Mouse (Mus musculus): ENCODE results near the gene Rara.

The Rara gene

DNA sequence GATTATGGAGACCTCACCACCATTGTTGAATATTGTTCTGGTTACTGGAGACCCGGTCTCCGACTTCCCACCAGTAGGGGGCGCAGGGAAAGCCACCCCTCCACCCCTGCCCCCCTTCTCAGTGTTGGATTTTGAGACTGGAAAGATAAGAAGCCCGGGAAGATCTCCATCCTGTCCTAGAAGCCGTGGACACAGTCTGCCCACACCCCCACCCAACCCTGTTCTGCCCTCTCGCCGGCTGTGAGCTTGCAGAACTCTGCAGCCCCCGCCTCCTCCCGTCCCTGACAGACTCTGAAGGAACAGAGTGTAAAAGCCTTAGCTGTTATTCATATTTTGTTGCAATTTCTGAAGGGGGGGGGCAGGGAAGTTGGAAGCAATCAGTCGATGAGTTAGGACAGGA is 26.8 kb downstream of the Rara start:
- DNase-seq: no peak

DNA sequence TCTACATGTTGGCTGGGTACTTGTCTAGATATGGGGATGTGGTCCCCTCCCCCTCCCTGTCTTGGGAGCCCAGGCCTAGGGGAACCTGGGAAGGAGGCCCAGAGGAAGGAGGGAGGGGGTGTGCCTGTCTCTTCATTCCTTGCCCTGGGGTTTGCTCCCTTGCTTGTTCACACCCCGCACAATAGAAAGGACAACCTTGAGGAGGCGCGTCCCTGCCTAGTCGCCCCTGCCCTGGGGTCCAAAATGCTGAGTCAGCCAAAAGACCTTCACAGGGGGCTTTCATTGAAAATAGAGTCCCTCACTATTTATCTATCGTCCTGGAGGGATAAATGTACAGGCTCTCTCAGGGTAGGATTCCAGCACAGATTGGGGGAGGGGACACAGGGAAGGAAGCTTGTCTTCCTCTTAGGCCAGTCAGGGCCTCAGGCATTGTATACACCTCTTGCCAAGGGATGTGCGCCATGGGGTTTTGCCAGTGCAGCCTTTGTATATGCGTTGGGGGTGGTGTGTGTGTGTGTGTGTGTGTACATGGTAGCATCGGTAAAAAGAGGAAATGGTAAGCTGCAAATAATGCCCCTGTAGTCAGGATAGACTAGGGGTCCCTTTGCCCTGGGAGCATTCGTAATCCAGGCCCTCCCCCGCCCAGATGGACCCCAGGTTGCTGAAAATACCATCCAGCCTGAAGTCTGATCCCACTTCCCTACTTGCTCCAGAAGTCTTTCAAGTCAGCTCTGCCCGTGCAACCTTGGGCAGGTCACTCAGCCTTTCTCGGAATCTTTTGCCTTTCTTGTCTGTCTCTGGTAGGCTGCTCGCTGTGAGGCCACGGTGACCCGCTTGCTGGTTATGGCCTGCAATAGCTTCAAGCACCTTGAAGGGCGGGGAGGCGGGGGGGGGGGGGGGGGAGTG is 27.4 kb downstream of the Rara start:
- no peak for DNase-seq

DNA sequence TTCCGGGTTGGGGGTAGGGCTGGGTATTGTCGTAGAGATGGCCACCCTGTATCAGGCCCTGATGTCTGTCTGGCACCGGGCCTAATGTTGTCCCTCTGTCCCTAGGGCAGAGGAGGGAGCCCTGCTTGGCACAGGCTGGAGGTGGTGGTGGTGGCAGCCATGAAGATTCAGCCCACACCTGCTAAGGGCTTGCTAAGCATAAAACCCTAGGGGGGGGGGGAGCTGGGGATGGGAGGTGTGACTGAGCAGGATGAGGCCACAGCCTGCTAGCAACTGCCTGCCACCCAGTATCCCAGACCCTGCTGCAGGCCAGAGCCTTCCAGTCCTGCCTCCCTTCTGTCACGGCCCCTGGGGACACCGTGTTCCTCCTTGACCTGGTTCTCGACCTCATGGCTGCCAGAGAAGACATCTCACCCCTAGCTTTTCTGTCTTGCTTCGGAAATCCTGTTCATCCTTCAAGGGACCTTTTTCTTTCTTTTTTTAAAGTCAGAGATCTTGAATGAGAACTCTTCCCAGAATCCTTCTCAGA is 28.2 kb downstream of the Rara start:
- no peak for DNase-seq

DNA sequence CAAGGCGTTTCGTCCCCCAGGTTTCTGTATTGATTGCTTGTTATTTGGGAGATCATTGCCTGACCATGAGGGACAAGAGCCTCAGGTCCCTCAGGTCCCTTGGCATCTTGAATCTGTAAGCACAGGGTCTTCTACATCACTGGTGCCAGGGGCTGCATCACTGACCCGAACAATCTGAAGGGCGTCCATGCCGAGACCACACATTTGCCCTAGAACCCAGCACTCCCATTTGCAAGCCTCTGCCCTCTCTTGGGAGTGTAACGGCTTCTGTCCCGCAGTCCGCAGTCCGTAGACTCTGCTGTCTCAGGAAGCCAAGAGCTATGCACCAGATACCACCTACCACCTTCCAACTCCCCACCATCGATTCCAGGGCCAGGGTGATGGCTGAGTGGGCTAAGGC is 28.7 kb downstream of the Rara start:
- DNase-seq: no peak

DNA sequence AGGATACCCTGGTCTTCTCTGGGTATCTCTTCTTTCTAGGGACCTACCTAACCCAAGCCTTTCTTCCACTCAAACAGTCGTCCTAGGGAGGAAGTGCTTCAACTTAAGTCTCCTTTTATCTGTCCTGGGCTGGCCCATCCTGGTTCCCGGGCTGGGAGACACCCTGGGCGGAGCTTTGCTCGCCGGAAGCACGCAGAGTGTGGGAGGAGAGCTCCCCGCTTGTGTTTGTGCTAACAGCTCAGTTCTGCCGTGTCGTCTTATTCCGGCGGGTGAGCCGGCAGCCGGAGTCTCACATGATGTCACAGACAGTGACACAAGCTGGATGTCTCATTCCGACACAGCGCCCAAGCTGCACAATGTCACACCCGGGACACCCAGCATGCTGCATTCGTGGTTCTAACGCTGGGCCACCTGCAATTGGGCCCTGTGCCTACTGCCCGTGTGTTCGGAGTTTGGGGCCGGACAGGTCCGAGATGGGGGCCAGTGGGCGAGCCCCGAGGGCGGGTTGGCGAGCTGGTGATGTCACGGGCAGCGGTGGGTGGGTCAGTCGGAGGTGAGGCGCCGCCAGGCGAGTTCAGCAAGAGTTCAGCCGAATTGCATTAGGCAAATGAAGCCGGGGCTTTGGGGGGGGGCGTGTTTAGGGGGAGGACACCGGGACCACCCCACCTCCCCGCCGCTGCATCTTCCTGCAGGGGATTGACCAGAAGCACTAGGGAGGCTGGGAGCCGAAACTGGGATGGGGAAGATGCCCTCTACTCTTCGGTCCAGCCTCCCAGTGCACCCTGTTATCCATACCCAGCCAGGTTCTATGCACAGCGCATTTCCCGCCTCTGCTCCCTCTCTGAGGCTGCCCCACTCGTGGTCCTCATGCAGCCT is 32.1 kb downstream of the Rara start:
- DNase-seq: peak; percentile 72

DNA sequence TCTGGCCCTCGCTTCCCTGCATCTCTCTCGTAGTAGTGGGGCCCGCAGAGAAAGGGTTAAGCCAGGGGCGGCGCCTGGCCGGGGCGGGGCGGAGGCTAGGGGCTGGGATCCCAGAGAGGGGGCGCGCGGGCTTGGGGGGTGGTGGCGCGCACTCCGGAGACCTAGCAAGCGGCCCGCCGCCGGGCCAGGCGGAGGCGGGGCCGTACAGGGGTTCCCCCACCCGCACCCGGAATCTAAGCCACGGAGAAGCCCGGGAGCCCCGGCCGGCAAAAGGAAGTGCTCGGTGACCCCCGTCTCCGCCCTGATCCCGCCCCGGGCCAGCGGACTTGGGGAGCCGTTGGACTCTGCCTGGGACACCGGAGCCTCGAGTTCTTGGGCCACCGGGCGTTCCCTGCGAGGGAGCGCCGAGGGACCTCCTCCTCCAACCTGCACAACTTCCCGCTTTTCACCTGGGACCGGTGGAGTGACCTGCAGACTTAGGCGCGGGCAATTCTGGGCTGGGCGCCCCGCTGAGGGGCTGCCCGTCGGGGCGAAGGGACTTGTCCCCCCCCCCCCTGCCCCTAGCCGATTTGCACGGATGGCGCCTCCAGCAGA is 32.8 kb downstream of the Rara start:
- no peak for DNase-seq

DNA sequence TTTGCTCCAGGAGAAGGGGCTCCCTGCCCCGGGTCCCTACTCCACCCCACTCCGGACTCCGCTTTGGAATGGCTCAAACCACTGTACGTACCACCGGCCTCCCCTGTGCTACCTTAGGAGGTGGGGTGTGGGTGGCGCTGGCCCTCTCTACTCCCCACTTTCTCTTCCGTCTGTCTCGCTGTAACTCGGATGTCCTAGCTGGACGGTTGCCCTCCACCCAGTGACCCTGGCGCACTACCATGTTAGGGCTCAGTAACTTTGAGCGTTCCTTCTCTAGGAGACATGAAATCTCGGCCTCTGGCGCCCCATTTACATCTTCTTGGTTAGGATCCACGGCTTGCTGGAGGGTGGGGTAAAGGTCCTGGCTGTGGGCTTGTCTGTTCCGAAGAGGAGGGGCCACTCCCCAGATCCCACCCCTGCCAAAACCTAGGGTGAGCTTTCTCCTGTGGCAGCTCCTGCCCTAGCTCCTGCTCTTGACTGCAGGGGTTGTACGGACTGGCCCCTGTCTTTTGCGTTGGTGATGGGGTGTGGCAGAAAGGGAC is 33.5 kb downstream of the Rara start:
- DNase-seq: no peak

DNA sequence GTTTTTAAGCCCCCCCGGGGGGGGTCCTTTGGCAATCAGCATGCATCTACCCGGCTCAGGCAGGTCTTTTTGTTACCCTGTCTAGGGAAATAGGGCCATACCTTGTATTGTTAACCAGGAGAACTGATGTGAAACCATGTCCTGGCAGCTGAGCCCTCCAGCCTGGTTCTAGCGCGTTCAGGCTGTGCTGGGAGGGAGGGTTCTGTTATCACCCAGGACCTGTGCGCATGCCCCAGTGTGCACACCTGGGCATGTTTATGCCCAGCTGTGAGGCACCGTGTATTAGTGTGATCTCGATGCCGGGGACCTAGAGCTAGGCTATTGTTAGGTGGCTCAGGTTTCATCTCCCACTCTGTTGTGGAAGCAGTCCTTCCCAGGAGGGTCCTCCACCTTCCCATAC is 34.1 kb downstream of the Rara start:
- no peak for DNase-seq

DNA sequence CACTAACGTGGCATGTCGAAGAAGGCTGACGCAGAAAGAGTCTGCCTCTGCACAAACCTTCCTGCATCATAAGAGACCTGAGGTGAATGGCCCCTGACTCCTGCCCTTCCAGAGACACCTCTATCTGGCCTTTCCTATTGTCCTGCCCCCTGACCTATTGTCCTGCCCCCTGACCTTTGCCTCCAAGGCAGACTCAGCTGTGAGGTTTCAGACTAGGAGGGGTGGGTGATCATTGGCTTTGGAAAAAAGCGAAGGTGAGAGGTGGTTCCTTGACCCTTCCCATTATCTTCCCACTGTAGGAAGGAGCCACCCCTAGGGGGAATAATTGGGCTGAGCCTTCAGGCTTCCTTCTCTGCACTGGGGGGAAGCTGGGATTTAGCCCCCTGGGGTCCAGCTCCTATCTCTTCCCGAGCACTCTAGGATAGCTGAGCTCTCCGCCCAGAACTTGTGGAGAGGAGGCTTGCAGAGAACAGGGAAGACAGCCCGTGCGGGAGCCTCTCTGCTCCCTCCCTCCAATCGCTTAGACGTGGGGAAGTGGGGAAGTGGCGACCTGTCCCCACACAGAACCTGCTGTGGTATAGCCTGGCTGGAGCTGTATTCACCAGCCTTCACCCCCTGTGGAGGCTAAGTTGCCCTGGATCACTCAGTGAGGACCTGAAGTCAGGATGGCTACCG is 34.9 kb downstream of the Rara start:
- no peak for DNase-seq

DNA sequence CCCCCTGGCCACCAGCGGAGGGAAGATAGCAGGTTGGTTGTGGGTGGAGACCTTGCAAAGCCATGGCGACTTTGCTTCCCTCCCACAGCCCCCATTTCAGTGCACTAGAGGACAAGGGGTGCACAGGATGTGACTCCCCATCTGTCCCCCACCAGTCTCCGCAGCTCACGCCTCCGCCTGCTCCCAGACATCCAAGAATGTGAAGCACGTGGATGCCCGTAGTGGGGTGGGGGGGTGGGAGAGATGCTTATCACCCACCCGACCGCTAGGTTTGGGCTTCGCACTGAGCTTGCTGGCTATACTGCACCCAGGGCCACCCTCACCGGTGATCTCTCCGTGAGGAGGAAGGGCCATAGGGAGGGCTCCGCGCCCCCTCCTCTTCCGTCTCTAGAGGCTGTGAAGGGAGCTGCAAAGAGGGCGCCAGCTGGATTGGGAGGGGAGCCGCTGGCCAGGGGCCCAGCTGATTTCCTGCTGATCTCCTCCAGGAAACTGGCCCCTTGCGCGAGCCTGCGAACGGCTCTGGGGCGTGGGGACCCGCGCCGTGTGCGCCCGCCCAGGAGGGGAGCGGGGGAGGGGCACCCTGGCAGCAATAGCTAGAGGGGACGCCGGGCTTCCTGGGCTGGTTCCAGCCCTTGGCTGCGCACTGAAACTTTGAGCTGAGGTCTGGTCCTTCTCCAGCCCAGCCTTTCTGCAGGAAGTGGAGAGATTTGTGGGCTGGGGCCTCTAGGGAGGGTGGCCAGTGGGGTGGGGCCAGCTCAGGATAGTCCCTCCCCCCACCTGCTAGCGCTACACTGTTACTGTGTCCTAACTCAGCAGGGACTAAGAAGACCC is 35.8 kb downstream of the Rara start:
- DNase-seq: peak; percentile 59

DNA sequence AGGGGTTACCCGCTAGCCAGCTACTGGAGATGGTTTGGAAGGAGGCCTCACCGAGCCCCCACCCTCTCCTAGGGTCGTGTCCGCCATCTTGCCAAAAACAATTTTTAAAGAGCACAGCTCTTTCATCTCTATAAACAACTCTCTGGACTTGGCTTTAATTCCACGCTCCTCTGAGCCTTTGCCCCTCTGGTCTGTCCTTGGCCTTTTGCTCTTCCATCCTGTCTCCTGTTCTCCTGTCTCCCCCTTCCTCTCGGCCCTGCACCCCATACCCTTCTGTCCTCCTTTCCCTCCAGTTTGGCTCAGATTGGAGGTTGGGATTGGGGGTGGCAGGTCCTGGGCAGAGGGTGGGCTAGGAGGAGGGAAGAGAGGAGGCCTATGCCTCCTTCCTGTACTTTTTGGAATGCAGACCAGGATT is 36.6 kb downstream of the Rara start:
- no peak for DNase-seq

DNA sequence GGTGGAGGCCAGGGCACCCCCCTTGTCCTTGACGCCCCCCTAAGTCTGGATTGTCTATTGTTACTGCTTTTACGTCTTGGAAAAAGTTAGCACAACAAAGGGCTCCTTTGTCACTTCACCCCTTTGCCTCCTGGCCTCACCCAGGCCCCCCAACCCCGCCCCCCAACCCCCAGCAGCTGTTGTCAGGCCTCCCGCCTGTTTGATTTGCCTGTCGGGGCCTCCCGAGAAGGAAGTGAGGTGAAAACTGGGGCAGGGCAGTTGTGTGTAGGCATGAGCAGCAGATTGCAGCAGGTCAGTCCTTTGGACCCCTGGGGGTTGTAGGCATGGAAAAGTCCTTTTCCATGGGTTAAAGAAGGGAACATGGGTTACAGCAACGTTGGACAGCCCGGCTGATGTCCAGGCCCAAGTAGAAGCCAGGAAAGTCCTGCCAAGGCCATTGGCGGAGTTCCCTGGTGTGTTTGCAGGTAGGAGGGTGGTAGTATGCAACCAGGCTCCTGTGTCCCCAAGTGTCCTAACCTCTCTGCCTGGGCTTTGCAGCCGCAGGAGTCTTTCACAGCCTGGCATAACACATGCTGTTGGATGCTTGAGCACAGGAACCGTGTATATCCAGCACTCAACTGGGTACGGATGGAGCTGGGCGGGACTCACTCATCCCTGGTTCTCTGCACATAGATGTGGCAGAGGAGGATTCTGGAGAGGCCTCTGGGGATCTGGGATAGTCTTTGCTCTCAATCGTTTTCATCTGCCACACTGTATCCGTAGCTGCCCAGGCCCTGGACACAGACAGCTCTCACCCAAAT is 37.2 kb downstream of the Rara start:
- no peak for DNase-seq

DNA sequence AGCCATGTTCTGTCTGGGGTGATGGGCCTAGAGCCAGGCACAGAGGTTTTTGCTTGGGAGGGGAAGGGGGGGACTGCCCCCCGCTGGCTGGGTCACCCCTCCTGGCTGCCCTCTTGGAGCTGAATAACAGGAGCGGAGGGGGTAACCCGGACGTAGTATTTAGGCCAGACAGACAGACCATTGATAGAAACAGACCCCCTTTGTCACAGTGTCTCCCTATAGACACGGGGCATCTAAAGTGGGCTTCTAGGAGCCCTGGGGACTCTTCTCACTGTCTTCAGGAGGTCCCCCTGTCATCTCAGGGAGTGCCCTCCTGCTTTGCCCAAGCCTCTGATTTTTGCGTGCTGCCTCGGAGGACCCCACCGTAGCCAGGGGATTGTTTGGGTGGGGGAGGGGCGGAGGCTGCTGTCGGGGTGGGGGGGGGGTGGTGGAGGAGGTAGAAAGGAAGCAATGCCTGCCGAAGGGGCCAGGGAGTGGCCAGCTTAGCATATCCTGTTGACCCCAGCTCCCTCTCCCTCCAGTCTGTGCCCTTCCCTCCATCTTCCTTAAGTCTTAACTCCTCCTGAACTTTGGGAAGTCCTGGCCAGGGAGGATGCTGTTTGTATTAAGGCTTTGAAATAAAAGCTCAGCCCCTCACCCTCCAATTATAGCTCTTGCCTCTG is 37.9 kb downstream of the Rara start:
- no peak for DNase-seq

DNA sequence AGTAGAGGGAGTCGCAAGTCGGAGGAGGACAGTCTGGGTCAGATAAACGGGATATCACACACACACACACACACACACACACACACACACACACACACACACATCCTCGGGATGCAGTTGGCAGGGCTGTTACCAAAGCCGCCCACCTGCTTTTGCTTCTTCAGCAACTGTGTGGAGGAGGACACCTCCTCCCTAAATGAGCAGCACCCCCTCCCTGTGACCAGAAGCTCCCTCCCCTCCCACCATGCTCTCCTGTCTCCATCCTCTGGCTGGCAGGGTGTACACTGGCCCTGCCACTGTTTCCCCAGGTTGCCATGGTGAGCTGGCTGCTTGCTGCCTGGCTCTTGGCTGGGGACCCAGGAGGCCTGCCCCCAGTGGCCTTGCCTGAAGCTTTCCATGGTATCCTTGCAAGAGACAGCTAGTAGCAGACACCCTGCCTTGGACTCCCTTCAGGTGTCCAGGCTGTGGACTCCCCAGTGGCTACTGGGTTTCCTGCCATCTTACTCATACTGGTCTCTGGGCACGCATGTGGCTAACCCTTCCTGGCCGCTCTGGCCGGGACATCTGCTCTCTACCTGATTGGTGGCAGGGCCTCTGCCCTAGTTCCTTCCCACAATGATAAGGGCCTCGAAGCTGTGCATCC is 39.0 kb downstream of the Rara start:
- peak; percentile 74 for DNase-seq

DNA sequence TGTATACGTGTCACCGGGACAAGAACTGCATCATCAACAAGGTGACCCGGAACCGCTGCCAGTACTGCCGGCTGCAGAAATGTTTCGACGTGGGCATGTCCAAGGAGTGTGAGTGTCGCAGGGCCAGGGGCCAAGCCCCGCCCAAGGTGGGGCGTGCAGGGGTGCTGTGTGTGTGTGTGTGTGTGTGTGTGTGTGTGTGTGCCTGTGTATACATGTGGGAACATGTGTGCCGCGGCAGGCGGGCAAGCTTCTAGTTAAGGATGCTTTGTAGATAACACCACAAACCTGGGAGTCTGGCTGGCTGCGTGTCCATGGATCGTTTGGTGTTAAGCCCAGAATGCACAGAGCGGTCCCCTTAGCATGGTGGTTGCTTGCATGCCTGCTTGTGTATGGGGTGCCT is 40.5 kb downstream of the Rara start:
- no peak for DNase-seq

DNA sequence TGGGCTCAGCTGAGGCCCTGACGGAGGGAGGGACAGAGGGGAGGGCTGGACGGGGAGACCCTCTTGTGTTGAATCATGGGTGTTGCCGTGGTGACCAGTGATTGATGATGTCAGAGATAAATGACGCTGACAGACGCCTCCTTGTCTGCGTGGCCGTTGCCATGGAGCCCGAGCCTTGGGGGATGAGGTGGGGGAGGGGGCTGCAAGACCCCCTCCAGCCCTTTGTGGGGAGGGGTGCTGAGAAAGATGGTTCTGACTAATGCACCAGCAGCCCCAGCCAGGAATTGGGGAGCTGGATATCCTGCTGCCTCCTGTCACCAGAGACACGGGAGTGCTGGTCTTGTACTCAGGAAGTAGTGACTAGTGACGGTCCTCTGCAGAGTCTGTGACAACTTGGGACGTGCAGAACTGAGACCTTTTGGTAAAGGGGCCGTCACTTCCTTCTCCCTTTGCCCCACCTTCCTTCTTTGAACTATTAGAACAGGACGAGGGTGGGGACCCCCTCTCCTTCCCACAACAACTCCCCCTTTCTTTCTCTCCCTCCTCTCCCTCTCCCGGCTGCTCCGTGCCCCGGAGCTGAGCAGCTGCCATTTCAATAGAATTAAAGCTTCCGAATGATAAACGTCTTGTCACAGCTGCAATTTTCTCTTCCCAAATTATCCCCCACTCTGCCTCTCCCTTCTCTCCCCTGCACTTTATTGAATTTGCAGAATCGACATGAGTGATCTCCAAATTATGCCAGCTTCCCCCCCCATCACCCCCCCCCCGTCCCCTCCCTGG is 41.3 kb downstream of the Rara start:
- no peak for DNase-seq

DNA sequence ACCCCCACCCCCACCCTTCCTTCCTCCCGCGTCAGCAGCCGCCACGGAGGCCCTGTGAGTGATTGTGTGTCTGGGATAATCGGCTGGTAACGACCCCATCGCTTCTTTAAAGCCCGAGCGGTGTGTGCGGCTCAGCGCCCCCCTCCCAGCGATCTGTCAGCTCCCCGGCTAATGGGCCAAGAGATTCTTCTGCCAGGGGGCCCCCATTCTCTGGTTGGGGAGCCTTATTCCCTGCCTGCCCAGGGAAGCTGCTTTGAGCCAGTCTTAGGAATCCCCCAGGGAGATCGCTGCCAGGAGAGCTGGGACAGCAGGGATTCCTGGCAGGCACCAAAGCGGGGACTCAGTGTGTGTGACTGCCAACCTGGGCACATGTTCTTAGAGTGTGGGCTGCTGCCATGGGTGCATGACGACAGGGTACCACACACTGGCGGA is 41.9 kb downstream of the Rara start:
- peak; percentile 83 for DNase-seq

DNA sequence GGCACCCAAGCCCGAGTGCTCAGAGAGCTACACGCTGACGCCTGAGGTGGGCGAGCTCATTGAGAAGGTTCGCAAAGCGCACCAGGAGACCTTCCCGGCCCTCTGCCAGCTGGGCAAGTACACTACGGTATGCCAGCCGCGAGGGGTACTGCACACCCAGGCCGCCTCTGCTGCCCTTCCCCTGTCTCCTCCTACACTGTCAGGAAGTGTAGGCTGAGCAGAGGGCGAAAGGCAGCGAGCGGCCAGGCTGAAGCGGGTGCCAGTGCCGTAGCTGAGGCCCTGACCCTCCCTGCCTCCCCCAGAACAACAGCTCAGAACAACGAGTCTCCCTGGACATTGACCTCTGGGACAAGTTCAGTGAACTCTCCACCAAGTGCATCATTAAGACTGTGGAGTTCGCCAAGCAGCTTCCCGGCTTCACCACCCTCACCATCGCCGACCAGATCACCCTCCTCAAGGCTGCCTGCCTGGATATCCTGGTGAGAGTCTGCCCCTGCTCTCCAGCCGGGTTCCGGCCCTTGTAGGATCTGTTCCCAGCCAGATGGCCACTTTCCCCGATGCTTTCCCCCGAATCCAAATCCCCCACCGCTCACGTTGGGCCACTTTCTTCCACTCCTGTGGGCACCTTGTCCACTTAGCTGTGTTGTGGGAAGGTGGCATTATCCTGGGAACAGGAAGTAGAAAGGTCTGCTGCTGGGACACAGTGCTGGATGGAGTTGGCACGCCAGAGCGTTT is 42.7 kb downstream of the Rara start:
- no peak for DNase-seq
